Mouse (Mus musculus) liver, postnatal 0 days (tissue): ENCODE measurements at regions not wholly inside any gene's neighbourhood (a gene's known extent, or its start where the extent isn't known, plus 50 kb on each side); places are given as distances from the start of the nearest gene placed in this dataset.

Source experiments
- CTCF ChIP-seq: sonication (generic); IDR thresholded peaks from 2 replicates; pipeline ENCODE4 v1.5.1; 2016; ENCODE audit warnings: antibody characterized with exemption, low read depth
- EP300 ChIP-seq: IDR thresholded peaks from 2 replicates; pipeline ENCODE4 v1.6.1; 2016; ENCODE audit warnings: antibody characterized with exemption, low read depth, mild to moderate bottlenecking

- TF ChIP-seq EP300 (no peak), CTCF (no peak)
Measured at GRCm38 (mm10) chr14:71248534-71248933, 648.9 kb upstream of the Fam160b2 start.
